Comparison of ENCODE assay signal across 8 mouse cellular contexts in the genomic region with DNA sequence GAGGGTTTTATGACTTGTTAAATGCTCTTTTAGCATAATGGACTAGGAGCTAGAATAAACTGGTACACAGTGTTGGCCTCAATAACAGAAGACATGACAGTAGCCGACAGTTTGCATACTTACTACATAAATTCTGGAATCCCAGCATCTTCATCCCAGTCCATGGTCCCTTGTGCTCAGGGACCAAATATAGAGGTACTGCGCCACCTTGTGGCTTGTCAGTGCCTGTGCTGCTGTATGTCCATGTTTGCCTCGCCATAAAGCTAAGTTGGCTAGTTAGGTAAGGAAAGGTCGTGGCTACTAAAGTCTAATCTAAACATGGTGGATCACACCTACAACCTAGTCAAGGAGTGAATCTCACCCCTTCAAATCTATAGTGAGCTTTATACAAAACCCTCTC. TPM values are rescaled to one million over a fixed set of nuclear protein-coding genes. Genes with fewer than 3 reads are reported as not detected.
DNase-seq lines count a peak whose midpoint lies in the region; ATAC-seq and TF ChIP-seq lines count a peak whose summit lies in the region.

No protein-coding gene starts in this region.

- peaks cover 25% of the 10 kb centered on the region for H3K36me3 ChIP-seq in kidney, embryonic 16.5 days (ENCODE audit: insufficient read depth, low read length)
- H3K36me3 ChIP-seq in liver, embryonic 13.5 days, result peaks cover 13% of the 10 kb centered on the region
- H3K36me3 ChIP-seq in neural tube, embryonic 11.5 days (ENCODE audit: control insufficient read depth, insufficient read depth, low read length), result no peaks in the 10 kb centered on the region

- no peaks in the 10 kb centered on the region for H3K4me1 ChIP-seq in kidney, embryonic 16.5 days (ENCODE audit: insufficient read depth, low read length)
- no peaks in the 10 kb centered on the region for H3K4me1 ChIP-seq in liver, embryonic 13.5 days (replicated peaks)
- no peaks in the 10 kb centered on the region for H3K4me1 ChIP-seq in neural tube, embryonic 11.5 days (ENCODE audit: control insufficient read depth, insufficient read depth, low read length)

- no peaks in the 10 kb centered on the region for H3K27me3 ChIP-seq in Patski
- H3K27me3 ChIP-seq in kidney, embryonic 16.5 days (ENCODE audit: insufficient read depth, low read length), result no peaks in the 10 kb centered on the region
- H3K27me3 ChIP-seq in liver, embryonic 13.5 days, result no peaks in the 10 kb centered on the region
- H3K27me3 ChIP-seq in neural tube, embryonic 11.5 days (ENCODE audit: control insufficient read depth, insufficient read depth, low read length), result no peaks in the 10 kb centered on the region

- TF ChIP-seq CTCF in Patski (IDR thresholded peaks at IDR 0.05), result peak; percentile 91

- ATAC-seq in Patski, result no peak
- peak; percentile 71 for ATAC-seq in granulocyte monocyte progenitor cell, adult 5-6 weeks (replicated peaks; ENCODE audit: poor library complexity, severe bottlenecking)
- peak; percentile 67; the same call in 1 of the 2 replicates for ATAC-seq in kidney, embryonic 16.5 days (ENCODE audit: low FRiP score, low TSS enrichment)
- no peak for ATAC-seq in liver, embryonic 13.5 days (ENCODE audit: low read depth)
- ATAC-seq in neural tube, embryonic 11.5 days (ENCODE audit: insufficient read depth, low FRiP score, low TSS enrichment), result no peak; the same call in 1 of the 2 replicates

- peak; percentile 67 to 69 for DNase-seq in B cell, adult 2 months
- no peak for DNase-seq in Patski (ENCODE audit: low read depth, low spot score)
- DNase-seq in cerebellum, postnatal 36 days, result peak; percentile 41 to 56
- peak; percentile 14 for DNase-seq in liver, embryonic 13.5 days
- peak; percentile 63 for DNase-seq in neural tube, embryonic 11.5 days (ENCODE audit: low spot score)
- peak; percentile 67 for DNase-seq in thymus, postnatal 14 days

- no peak overlapping the region for H3K4me2 ChIP-seq in kidney, embryonic 16.5 days (replicated peaks; ENCODE audit: low read depth, low read length)
- no peak overlapping the region for H3K4me2 ChIP-seq in liver, embryonic 13.5 days
- H3K4me2 ChIP-seq in neural tube, embryonic 11.5 days (ENCODE audit: low read depth), result no peak overlapping the region

- no peak overlapping the region for H3K9ac ChIP-seq in kidney, embryonic 16.5 days (replicated peaks; ENCODE audit: low read length)
- H3K9ac ChIP-seq in liver, embryonic 13.5 days, result no peak overlapping the region
- no peak overlapping the region for H3K9ac ChIP-seq in neural tube, embryonic 11.5 days (ENCODE audit: low read length)

- H3K27ac ChIP-seq in kidney, embryonic 16.5 days (ENCODE audit: low read length), result no peak overlapping the region
- no peak overlapping the region for H3K27ac ChIP-seq in liver, embryonic 13.5 days
- no peak overlapping the region for H3K27ac ChIP-seq in neural tube, embryonic 11.5 days (ENCODE audit: low read depth, low read length)

- in situ Hi-C loops in Patski (cut with MboI; ENCODE audit: low pct_unique_long_range_greater_than_20kb), result no loop called here

- WGBS in kidney, embryonic 16.5 days, result 16% methylated on average over 4 of the region's 4 CpGs
- WGBS in liver, embryonic 13.5 days (ENCODE audit: insufficient replicate concordance), result 24% methylated on average over 4 of the region's 4 CpGs
- WGBS in neural tube, embryonic 11.5 days, result 36% methylated on average over 4 of the region's 4 CpGs

- H3K9me3 ChIP-seq in kidney, embryonic 16.5 days (ENCODE audit: low read length), result no peaks in the 10 kb centered on the region
- no peaks in the 10 kb centered on the region for H3K9me3 ChIP-seq in liver, embryonic 13.5 days (replicated peaks)
- H3K9me3 ChIP-seq in neural tube, embryonic 11.5 days (ENCODE audit: control insufficient read depth, low read length), result no peaks in the 10 kb centered on the region

- H3K4me3 ChIP-seq in kidney, embryonic 16.5 days (ENCODE audit: low read length), result no peak overlapping the region
- H3K4me3 ChIP-seq in liver, embryonic 13.5 days (replicated peaks), result no peak overlapping the region
- no peak overlapping the region for H3K4me3 ChIP-seq in neural tube, embryonic 11.5 days (ENCODE audit: low read depth, low read length)

- POLR2A ChIA-PET in Patski (lab: Charles Lee), result interaction anchor here (1.1 kb wide), 1 partner anchor 200 kb away, joined by 3 read pairs; no protein-coding TSS in a partner anchor

- CTCF ChIA-PET in Patski (lab: Charles Lee), result interaction anchor here (0.6 to 3.9 kb wide), 17 partner anchors 11 to 236 kb away, joined by 3 to 35 read pairs (median 3); no protein-coding TSS in a partner anchor

RNA-seq across cellular contexts. Expression of a gene that starts 45.6 kb away (rescaled TPM):
- 125 TPM for polyA plus RNA-seq in Patski (2021)
- total RNA-seq in granulocyte monocyte progenitor cell, adult 5-6 weeks (2014; fragmentation: Nextera tagmentation), result 47.5 and 70.5 TPM in 2 replicates
- total RNA-seq in granulocyte monocyte progenitor cell, adult 5-6 weeks (2017), result 29.1 and 33.4 TPM in 2 replicates
- polyA plus RNA-seq in kidney, embryonic 16.5 days (2015; fragmentation: Nextera tagmentation; extraction: Ambion mirVana), result 40.3 and 41.9 TPM in 2 replicates
- 4.3 and 7.0 TPM in 2 replicates for polyA plus RNA-seq in liver, embryonic 13.5 days (2015; fragmentation: Nextera tagmentation; extraction: Ambion mirVana)
- polyA plus RNA-seq in neural tube, embryonic 11.5 days (2014; fragmentation: Nextera tagmentation; extraction: Ambion mirVana), result 33.1 and 37.3 TPM in 2 replicates

Comparison
In these comparisons a context has a peak if more than half of its experiments do, and no peak if none do; other contexts are left out.
1. ATAC-seq: peak in granulocyte monocyte progenitor cell, adult 5-6 weeks (single experiment) and kidney, embryonic 16.5 days (single experiment); none in Patski (single experiment), liver, embryonic 13.5 days (single experiment) and neural tube, embryonic 11.5 days (single experiment).